Mouse (Mus musculus): ENCODE measurements around the gene Eef1akmt1.

DNA sequence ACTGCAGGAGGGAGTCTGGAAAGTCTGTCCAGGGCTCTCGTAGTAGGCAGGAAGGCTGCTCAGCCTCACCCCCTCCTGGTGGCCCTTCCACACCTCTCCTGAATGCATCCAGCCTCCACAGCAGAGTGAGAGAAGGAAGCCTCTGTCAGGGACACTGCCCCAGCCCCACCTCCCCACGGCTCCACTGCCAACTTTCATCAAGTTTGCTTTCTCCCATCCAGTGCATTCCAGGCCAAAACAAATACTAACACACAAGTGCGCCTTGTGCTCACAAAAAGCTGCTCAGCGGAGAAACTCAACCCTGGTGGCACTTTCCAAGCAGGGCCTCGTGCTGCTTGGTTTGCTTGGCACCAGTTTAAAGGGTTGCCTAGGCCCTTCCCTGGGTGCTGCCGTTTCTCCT lies 61.9 kb downstream of the Eef1akmt1 start:
- TF ChIP-seq CTCF (conservative IDR thresholded peaks at IDR 0.05; ENCODE audit: low read length) (no peak), POU5F1 (IDR thresholded peaks at IDR 0.05; ENCODE audit: borderline replicate concordance, low read length) (no peak), NANOG (IDR thresholded peaks at IDR 0.05; ENCODE audit: borderline replicate concordance, low read length) (no peak)

Data from E14TG2a.4 (cell line).